Mouse (Mus musculus): ENCODE measurements at regions not wholly inside any gene's neighbourhood (a gene's known extent, or its start where the extent isn't known, plus 50 kb on each side); places are given as distances from the start of the nearest gene placed in this dataset.

GRCm38 (mm10) chr3:50922832-50923231, 301.4 kb upstream of the Noct start:
- H3K4me3 ChIP-seq (ENCODE audit: insufficient read depth, low read depth, low read length) = no peak overlapping the region
- peaks cover 5% of the 10 kb centered on the region; the same call in 1 of the 2 replicates for H3K4me1 ChIP-seq (ENCODE audit: control insufficient read depth, insufficient read depth, low read length)
- WGBS = 39% methylated on average over 5 of the region's 5 CpGs

GRCm38 (mm10) chr3:50923327-50923726, 300.9 kb upstream of the Noct start:
- TF ChIP-seq POLR2A (IDR thresholded peaks at IDR 0.05; ENCODE audit: insufficient read depth, low read depth, low read length) = no peak
- no peak for TF ChIP-seq CTCF (IDR thresholded peaks at IDR 0.05; ENCODE audit: insufficient read depth, low read depth, low read length)
- no peak overlapping the region for H3K27ac ChIP-seq (ENCODE audit: insufficient read depth, low read depth, low read length)
- no peak overlapping the region for H3K4me3 ChIP-seq (ENCODE audit: insufficient read depth, low read depth, low read length)
- 68% methylated on average over 7 of the region's 7 CpGs for WGBS
- peaks cover 5% of the 10 kb centered on the region; the same call in 1 of the 2 replicates for H3K4me1 ChIP-seq (ENCODE audit: control insufficient read depth, insufficient read depth, low read length)

More at GRCm38 (mm10) chr3:50922832-50923231, 301.4 kb upstream of the Noct start:
- H3K27ac ChIP-seq (ENCODE audit: insufficient read depth, low read depth, low read length) = no peak overlapping the region
- no peak for TF ChIP-seq POLR2A (IDR thresholded peaks at IDR 0.05; ENCODE audit: insufficient read depth, low read depth, low read length)
- TF ChIP-seq CTCF (IDR thresholded peaks at IDR 0.05; ENCODE audit: insufficient read depth, low read depth, low read length) = no peak

- WGBS = 77% methylated on average over 4 of the region's 4 CpGs
- Histone ChIP-seq H3K4me1 (ENCODE audit: control insufficient read depth, insufficient read depth, low read length) (peaks cover 7% of the 10 kb centered on the region), H3K4me3 (ENCODE audit: insufficient read depth, low read depth, low read length) (no peak overlapping the region), H3K27ac (ENCODE audit: insufficient read depth, low read depth, low read length) (peak overlapping the region; percentile 10; the same call in 1 of the 2 replicates)
- TF ChIP-seq CTCF (IDR thresholded peaks at IDR 0.05; ENCODE audit: insufficient read depth, low read depth, low read length) (no peak), POLR2A (IDR thresholded peaks at IDR 0.05; ENCODE audit: insufficient read depth, low read depth, low read length) (no peak)
Measured at GRCm38 (mm10) chr3:50927318-50927717, 296.9 kb upstream of the Noct start.

- Histone ChIP-seq H3K4me3 (ENCODE audit: insufficient read depth, low read depth, low read length) (no peak overlapping the region), H3K4me1 (ENCODE audit: control insufficient read depth, insufficient read depth, low read length) (peaks cover 7% of the 10 kb centered on the region), H3K27ac (ENCODE audit: insufficient read depth, low read depth, low read length) (no peak overlapping the region)
- no peak for TF ChIP-seq POLR2A (IDR thresholded peaks at IDR 0.05; ENCODE audit: insufficient read depth, low read depth, low read length)
- TF ChIP-seq CTCF (IDR thresholded peaks at IDR 0.05; ENCODE audit: insufficient read depth, low read depth, low read length) = no peak
- WGBS = 66% methylated on average over 1 of the region's 1 CpGs
Measured at GRCm38 (mm10) chr3:50929013-50929412, 295.2 kb upstream of the Noct start.

GRCm38 (mm10) chr3:50932397-50933089, 291.7 kb upstream of the Noct start:
- Histone ChIP-seq H3K4me3 (ENCODE audit: insufficient read depth, low read depth, low read length) (no peak overlapping the region), H3K4me1 (ENCODE audit: control insufficient read depth, insufficient read depth, low read length) (peaks cover 5% of the 10 kb centered on the region), H3K27ac (ENCODE audit: insufficient read depth, low read depth, low read length) (no peak overlapping the region)
- no peak for TF ChIP-seq POLR2A (IDR thresholded peaks at IDR 0.05; ENCODE audit: insufficient read depth, low read depth, low read length)
- no peak for TF ChIP-seq CTCF (IDR thresholded peaks at IDR 0.05; ENCODE audit: insufficient read depth, low read depth, low read length)
- WGBS = 71% methylated on average over 10 of the region's 10 CpGs

- 86% methylated on average over 3 of the region's 3 CpGs for WGBS
- Histone ChIP-seq H3K27ac (ENCODE audit: insufficient read depth, low read depth, low read length) (no peak overlapping the region), H3K4me3 (ENCODE audit: insufficient read depth, low read depth, low read length) (no peak overlapping the region), H3K4me1 (ENCODE audit: control insufficient read depth, insufficient read depth, low read length) (peaks cover 3% of the 10 kb centered on the region; the same call in 1 of the 2 replicates)
- TF ChIP-seq POLR2A (IDR thresholded peaks at IDR 0.05; ENCODE audit: insufficient read depth, low read depth, low read length) = no peak
- TF ChIP-seq CTCF (IDR thresholded peaks at IDR 0.05; ENCODE audit: insufficient read depth, low read depth, low read length) = no peak
Measured at GRCm38 (mm10) chr3:50933090-50933443, 291.2 kb upstream of the Noct start.

GRCm38 (mm10) chr3:50939602-50940001, 284.6 kb upstream of the Noct start:
- TF ChIP-seq POLR2A (IDR thresholded peaks at IDR 0.05; ENCODE audit: insufficient read depth, low read depth, low read length) (no peak), CTCF (IDR thresholded peaks at IDR 0.05; ENCODE audit: insufficient read depth, low read depth, low read length) (no peak)
- 32% methylated on average over 5 of the region's 5 CpGs for WGBS
- Histone ChIP-seq H3K4me1 (ENCODE audit: control insufficient read depth, insufficient read depth, low read length) (peaks cover 6% of the 10 kb centered on the region; the same call in 1 of the 2 replicates), H3K27ac (ENCODE audit: insufficient read depth, low read depth, low read length) (no peak overlapping the region), H3K4me3 (ENCODE audit: insufficient read depth, low read depth, low read length) (no peak overlapping the region)

- H3K4me1 ChIP-seq (ENCODE audit: control insufficient read depth, insufficient read depth, low read length) = peaks cover 6% of the 10 kb centered on the region; the same call in 1 of the 2 replicates
- H3K4me3 ChIP-seq (ENCODE audit: insufficient read depth, low read depth, low read length) = no peak overlapping the region
- no peak for TF ChIP-seq CTCF (IDR thresholded peaks at IDR 0.05; ENCODE audit: insufficient read depth, low read depth, low read length)
- no peak for TF ChIP-seq POLR2A (IDR thresholded peaks at IDR 0.05; ENCODE audit: insufficient read depth, low read depth, low read length)
- WGBS = 57% methylated on average over 3 of the region's 3 CpGs
- no peak overlapping the region for H3K27ac ChIP-seq (ENCODE audit: insufficient read depth, low read depth, low read length)
Measured at GRCm38 (mm10) chr3:50940656-50941055, 283.6 kb upstream of the Noct start.

- Histone ChIP-seq H3K27ac (ENCODE audit: insufficient read depth, low read depth, low read length) (no peak overlapping the region), H3K4me3 (ENCODE audit: insufficient read depth, low read depth, low read length) (no peak overlapping the region), H3K4me1 (ENCODE audit: control insufficient read depth, insufficient read depth, low read length) (no peaks in the 10 kb centered on the region)
- WGBS = 92% methylated on average over 6 of the region's 6 CpGs
- no peak for TF ChIP-seq CTCF (IDR thresholded peaks at IDR 0.05; ENCODE audit: insufficient read depth, low read depth, low read length)
- TF ChIP-seq POLR2A (IDR thresholded peaks at IDR 0.05; ENCODE audit: insufficient read depth, low read depth, low read length) = no peak
Measured at GRCm38 (mm10) chr3:50953456-50953855, 270.8 kb upstream of the Noct start.
